Mouse (Mus musculus) layer of hippocampus, adult 2 months (tissue): ENCODE measurements around the gene Rfx8. TPM values are rescaled to one million over a fixed set of nuclear protein-coding genes. Genes with fewer than 3 reads are reported as not detected.
A peak's percentile ranks its signal among the peaks of the same experiment; 100 is the strongest.
"Not testable (repeated sequence)": the region's sequence is repeated elsewhere in the genome, so short reads cannot be mapped to it uniquely, and the experiment has no call there.

ENCODE experiments used
- DNase-seq, 2 experiments: peaks; one replicate each; pipeline ENCODE4 v3.0.0; 2022; ENCODE audit warnings: low spot score in 2 of 2
- H3K27ac ChIP-seq: fragments of 200-600 bp; 2 replicates; pipeline ENCODE4 v1.8.1; 2022
- H3K4me3 ChIP-seq: fragments of 200-600 bp; 2 replicates; pipeline ENCODE4 v1.8.1; 2022; ENCODE audit warnings: mild to moderate bottlenecking
- CTCF ChIP-seq: fragments of 200-600 bp; conservative IDR thresholded peaks from 2 replicates; pipeline ENCODE4 v1.8.1; 2022; ENCODE audit warnings: antibody characterized with exemption, mild to moderate bottlenecking, moderate library complexity
- total RNA-seq, 2 experiments: library from RNA; stranded (reverse); gene quantifications; 2 replicates each; pipeline ENCODE4 v1.2.3; 2021

The Rfx8 gene
- total RNA-seq, 2 experiments from 2014 or later, result 0.22 to 0.51 TPM

DNA sequence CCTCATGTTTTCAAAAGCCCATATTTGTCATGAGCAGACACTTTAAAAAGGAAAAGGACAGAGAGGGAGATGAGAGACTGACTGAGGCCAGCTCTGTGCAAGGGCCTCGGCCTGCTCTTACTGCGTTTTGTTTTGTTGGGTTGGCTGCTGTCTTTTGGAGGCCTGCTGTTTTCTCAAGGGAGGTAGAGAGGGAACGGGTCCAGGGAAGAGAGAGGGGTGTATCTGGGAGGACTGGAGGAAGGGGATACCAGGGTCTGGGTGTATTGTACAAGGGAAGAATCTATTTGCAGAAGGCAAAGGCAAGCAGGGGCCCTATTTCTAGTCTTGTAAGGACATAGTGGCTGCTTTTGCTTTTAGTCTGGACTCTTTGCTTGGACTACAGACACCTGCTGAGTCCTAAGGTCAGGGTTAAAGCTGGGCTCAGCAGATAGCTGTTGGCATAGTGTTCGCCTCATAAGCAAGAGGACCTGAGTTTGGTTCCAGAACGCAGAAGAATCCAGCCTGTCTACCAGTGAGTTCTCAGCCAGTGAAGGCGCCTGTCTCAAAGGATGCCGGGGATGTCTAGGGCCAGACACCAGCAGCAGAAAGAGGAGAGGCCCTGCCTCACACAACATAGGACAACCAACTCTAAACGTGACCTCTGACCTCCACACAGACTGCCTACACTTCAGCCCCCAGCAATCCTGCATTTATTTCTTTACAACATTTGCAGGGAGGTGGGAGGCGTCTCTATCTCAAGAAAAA is 48.3 kb downstream of the Rfx8 start:
- H3K4me3 ChIP-seq, result no peak overlapping the region
- DNase-seq, result no peak
- TF ChIP-seq CTCF, result no peak
- H3K27ac ChIP-seq, result no peak overlapping the region

DNA sequence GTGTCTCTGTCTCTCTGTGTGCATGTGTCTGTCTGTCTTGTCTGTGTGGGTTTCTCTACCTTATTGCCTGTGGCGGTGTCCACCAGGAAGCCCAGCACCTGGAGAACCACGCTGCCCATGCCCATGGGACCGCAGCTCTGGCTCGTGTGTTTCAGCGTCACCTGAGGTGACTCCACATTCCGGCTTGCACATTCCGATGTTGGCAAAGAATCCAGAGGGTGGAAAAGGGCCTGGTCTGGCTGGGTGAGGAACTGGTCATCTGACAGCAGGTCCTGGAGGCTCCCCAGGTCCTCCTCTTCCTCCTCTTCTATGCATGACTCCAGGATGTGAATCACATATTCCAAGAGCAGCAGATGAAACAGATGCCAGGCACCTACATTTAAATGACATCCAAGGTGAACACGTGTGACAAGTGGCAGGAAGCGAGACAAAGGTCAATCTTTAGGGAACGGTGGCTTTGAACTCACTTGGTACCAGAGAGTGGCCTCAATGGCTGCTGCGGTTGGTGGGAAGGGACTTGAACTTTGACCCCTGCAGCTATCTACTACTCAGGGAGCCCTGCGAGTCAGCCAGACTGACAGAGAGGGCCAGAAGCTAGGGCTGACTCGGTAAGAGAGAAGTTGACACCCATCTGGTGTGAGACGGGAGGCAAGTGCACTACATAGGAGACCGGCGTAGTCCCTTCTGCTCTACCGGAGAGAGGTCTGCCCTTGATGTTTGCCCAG is 50.4 kb downstream of the Rfx8 start:
- H3K4me3 ChIP-seq, result no peak overlapping the region
- no peak for TF ChIP-seq CTCF
- no peak overlapping the region for H3K27ac ChIP-seq
- DNase-seq, result no peak

DNA sequence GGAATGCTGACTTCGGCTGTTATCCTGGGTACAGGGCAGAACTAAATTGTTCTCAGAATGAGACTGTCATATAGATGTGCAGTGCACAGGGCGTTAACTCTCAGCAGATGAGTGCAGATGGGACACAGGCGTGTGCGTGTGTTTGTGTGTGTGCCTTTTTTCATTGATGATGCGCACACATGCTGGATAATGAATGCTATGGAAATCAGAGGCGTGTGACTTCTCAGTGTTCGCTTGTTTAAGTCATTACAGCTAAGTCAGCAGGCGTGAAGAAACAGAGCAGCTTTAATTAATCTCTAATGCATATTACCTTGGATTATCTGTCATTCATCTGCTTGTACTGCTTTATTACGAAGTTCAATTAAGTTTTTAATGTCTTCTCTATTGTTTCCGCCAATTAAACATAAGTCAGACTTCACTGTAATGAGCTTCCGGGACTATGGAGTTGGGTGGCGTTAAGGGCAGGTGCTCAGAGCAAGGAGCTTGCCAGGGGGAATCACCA is 54.0 kb downstream of the Rfx8 start:
- no peak for TF ChIP-seq CTCF
- Histone ChIP-seq H3K4me3 (no peak overlapping the region), H3K27ac (no peak overlapping the region)
- no peak for DNase-seq

DNA sequence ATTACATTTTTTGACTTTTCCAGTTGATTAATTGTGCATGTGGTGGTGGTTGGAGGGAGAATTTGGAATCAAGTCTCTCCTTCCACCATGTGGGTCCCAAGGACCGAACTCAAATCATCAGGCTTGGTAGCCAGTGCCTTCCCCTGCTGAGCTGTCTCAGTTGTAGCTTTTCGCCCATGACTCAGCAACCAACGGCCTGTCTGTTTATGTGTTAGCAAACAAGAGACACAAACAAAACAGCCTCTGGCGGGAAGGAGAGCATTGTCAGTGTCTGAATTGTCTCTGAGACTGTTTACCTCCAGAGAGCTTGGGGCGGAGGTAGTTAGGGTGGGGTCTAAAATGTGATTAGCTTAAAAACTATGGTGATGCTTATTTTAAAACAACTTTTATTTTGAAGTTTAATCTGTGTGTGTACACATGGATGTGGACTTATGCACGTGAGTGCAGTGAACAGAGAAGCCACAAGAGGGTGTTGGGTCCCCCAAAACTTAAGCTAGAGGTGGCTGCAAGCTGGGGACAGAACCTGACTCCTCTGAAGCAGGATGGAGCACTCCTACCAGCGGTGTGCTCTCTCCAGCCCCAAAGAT is 56.7 kb downstream of the Rfx8 start:
- DNase-seq, result no peak
- TF ChIP-seq CTCF, result peak; percentile 36
- no peak overlapping the region for H3K27ac ChIP-seq
- no peak overlapping the region for H3K4me3 ChIP-seq

DNA sequence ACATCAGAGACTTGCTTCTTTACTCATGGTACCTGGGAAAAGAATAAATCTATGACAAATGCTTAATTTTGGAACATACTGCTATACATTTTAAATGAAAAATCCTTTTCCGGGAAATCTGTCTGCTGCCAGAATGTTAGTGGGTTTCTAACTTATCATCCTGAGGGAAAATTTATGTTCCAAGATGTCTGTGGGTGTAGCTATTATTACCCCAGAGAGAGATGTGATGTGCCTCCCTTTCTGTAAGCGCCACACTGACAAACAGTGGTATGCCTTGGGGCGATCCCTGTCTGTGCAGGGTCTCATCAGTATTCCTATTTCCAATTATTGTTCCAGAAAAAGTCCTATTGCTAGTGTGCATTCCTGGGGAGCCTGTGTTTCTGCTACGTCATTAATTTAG is 57.7 kb downstream of the Rfx8 start:
- DNase-seq, result no peak
- H3K4me3 ChIP-seq, result no peak overlapping the region
- no peak for TF ChIP-seq CTCF

DNA sequence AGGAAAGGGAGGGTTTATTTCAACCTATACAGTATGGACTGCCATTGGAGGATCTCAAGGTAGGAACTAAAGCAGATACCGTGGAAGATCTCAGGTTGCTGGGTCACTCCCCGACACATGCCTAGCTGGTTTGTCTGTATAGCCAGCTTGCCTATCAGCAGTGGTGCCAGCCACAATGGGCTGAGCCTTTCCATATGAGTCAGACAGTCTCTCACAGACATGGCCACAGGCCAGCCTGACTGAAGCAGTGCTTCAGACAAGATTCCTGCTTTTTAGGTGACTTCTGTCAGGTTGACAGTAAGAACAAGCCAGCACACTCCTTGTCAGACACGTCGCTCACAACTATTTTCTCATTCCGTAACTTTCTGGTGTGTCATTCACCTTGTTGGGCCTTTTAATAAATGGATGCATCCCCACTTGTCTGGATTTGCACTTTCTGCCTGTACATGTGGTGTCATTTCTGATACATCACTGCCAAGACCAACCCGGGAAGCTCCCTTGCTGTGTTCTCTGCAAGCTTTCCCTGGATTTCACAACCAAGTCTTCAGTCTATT is 63.7 kb downstream of the Rfx8 start:
- TF ChIP-seq CTCF, result no peak
- no peak overlapping the region for H3K27ac ChIP-seq
- H3K4me3 ChIP-seq, result no peak overlapping the region
- DNase-seq, result no peak

More for the DNA sequence above, 57.7 kb downstream of the Rfx8 start:
- H3K27ac ChIP-seq, result peak overlapping the region; percentile 49; the same call in 1 of the 2 replicates

DNA sequence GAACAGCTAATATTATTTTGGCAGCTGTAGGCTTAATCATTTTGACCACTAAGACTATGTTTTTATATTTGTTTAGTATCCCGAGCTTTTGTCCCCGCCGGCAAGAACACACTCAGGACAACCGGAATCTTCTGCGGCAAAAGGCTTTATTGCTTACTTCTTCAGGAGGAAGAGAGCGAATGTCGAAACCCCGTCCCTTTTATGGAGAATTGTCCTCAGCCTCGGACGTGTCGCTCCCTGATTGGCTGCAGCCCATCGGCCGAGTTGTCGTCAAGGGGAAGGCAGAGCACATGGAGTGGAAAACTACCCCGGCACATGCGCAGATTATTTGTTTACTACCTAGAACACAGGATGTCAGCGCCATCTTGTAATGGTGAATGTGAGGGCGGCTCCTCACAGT is 65.9 kb downstream of the Rfx8 start:
- not testable (repeated sequence) for DNase-seq, H3K4me3 ChIP-seq, H3K27ac ChIP-seq

DNA sequence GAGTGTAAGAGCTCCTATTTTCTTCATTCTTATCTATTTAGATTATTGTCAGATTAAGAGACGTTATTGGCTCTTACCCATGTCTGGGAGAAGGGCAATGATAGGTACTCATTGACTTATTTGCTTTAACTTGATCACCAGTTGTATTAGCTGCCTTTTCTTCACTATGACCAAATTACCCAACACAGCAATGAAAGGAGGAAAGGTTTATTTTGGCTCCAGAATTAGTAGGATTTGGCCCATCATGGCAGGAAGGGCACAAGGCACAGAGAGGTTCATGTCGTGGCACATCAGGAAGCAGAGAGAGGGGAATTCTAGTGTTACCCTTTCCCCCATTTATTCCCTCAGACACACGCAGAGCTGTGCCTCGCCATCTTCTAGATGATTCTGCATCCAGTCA is 67.8 kb downstream of the Rfx8 start:
- TF ChIP-seq CTCF, result no peak

DNA sequence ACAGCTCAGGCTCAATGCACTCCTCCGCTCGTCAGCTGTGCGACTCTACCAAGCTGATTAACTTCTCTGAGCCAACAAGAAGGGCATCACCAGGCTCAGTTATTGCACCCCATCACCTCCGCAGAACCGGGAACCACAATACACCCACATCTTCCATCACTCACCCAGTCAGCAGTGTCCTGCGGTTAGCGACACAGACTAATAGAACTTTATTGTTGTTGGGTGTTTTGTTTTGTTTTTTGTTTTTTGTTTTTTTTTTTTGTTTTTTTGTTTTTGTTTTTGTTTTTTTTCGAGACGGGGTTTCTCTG is 69.6 kb downstream of the Rfx8 start, which contains the start of gene Creg2:
Gene Creg2 (minus strand): TSS at position 234 of the 308 bp plus-strand sequence.
- peak within 1 kb of the TSS; percentile 99 for H3K27ac ChIP-seq

More for the DNA sequence above, 67.8 kb downstream of the Rfx8 start:
- H3K4me3 ChIP-seq, result no peak overlapping the region
- H3K27ac ChIP-seq, result no peak overlapping the region
- no peak for DNase-seq

DNA sequence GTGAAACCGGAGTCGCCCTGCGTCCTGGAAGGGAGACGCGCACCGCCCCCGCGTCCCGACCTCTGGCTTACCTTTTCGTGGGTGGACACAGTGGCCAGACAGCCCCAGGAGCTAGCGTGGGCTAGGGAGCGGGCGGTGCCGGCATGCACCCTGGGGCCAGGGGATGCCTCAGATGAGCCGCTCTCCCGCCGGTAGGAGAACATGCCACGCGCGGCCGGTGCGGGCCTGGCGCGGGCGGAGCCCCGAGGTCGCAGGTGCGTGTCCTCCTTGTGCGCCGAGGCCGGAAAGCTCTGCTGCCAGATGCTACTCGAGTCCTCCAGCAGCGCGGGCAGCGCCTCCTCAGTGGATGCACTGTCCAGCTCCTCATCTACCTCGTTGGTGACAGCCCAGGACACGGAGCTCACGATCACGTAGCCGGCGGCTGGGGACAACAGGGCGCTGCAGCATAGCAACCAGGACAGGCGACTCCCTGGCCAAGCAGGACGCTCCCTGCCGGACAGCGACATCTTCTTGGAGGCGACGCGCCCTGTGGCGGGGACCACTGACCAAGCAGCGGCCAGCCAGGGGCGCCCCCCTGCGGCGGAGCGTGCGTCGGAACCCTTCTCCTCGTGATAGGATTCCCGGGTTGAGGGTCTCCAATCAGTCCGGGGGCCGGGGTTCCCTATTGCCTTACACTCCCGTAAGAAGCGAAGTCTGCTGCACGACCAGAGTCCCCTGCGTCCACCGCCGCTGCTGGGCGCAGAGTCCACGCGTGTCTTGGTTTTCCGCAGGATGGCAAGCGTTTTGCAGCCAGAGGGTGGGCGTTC is 70.2 kb downstream of the Rfx8 start:
- H3K4me3 ChIP-seq, result peak overlapping the region; percentile 92
- H3K27ac ChIP-seq, result peak overlapping the region; percentile 99
- TF ChIP-seq CTCF, result peak; percentile 92
- peak; percentile 63 to 81 for DNase-seq

More for the DNA sequence above, 69.6 kb downstream of the Rfx8 start, which contains the start of gene Creg2:
- H3K4me3 ChIP-seq, result peak within 1 kb of the TSS; percentile 92
- no peak for TF ChIP-seq CTCF
- peak in 1 of 2 experiments; percentile 63 for DNase-seq

DNA sequence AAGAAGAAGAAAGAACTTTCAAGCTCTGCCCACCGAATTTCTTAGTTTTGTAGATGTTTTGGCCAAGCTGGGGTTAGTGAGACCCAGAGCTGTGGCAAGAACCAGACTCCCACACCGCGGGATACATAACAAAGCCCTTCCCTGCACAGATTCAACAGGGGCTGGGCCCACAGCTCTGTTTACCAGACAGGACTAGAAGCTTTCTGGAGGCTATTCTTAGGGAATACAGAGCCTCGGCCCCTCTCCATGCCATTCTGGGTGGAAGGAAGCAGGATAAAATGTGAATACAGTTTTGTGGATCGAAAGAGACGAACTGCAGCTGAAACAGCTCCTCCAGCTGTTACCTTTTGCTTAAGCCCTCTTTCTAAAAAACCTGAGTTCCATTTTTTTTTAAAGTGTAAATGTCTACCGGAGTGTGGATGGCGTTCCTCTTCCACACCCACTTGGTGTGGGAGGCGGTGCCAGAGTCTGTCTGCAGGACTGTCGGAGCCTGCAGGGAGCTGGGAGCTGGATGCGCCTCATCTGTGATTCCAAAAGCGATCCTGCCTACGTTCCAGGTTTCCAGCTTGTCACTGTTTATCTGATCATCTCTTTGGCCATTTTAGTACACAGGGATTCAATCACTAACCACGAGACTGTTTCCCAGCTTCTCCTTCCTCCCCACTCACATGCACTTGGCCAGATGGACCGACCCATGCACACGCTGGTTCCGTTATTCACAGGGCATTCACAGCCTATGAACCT is 70.9 kb downstream of the Rfx8 start:
- Histone ChIP-seq H3K27ac (peak overlapping the region; percentile 99), H3K4me3 (peak overlapping the region; percentile 92)
- DNase-seq, result peak; percentile 47 to 63
- no peak for TF ChIP-seq CTCF
